Mouse (Mus musculus) midbrain, embryonic 11.5 days (tissue): ENCODE results near the gene Sec22c. TPM values are rescaled to one million over a fixed set of nuclear protein-coding genes. Genes with fewer than 3 reads are reported as not detected.

Experiments used
- ATAC-seq: fragments of 200-750 bp; cut with Nextera tagmentation; 2 replicates; pipeline ENCODE4 v1.8.0; 2017; ENCODE audit warnings: moderate TSS enrichment, moderate library complexity; ENCODE audit not compliant: low FRiP score
- DNase-seq: peaks from one replicate; pipeline ENCODE4 v3.0.0; 2015; ENCODE audit warnings: low spot score; ENCODE audit errors: missing footprints
- H3K27ac ChIP-seq: fragments of 300-500 bp; sonication (generic); 2 replicates; pipeline ENCODE4 v1.5.1; 2014; ENCODE audit warnings: low read depth, low read length
- H3K27me3 ChIP-seq: fragments of 300-500 bp; sonication (generic); 2 replicates; pipeline ENCODE4 v1.6.1; 2014; ENCODE audit warnings: mild to moderate bottlenecking, low read length, moderate library complexity, mixed read lengths; ENCODE audit not compliant: control insufficient read depth, insufficient read depth
- H3K36me3 ChIP-seq: fragments of 300-500 bp; sonication (generic); 2 replicates; pipeline ENCODE4 v1.6.1; 2014; ENCODE audit warnings: mild to moderate bottlenecking, low read length, moderate library complexity, mixed read lengths; ENCODE audit not compliant: control insufficient read depth, insufficient read depth
- H3K4me1 ChIP-seq: fragments of 300-500 bp; sonication (generic); 2 replicates; pipeline ENCODE4 v1.6.1; 2014; ENCODE audit warnings: low read length; ENCODE audit not compliant: control insufficient read depth, insufficient read depth
- H3K4me2 ChIP-seq: fragments of 300-500 bp; sonication (generic); 2 replicates; pipeline ENCODE4 v1.6.1; 2014; ENCODE audit warnings: mild to moderate bottlenecking, moderate library complexity
- H3K4me3 ChIP-seq: fragments of 300-500 bp; sonication (generic); 2 replicates; pipeline ENCODE4 v1.5.1; 2014; ENCODE audit warnings: low read depth, low read length
- H3K9ac ChIP-seq: fragments of 300-500 bp; sonication (generic); 2 replicates; pipeline ENCODE4 v1.6.1; 2014; ENCODE audit warnings: low read length
- H3K9me3 ChIP-seq: fragments of 300-500 bp; sonication (generic); 2 replicates; pipeline ENCODE4 v1.6.1; 2016; ENCODE audit warnings: low read length; ENCODE audit not compliant: control insufficient read depth
- WGBS: fragments of 180-500 bp; shearing (Covaris S2); extraction: QIAGEN DNeasy Blood & Tissue Kit; methylation state at CpG from one replicate; pipeline ENCODE4 v1.1.7; 2014; 5-methylcytosine and 5-hydroxymethylcytosine counted together
- polyA plus RNA-seq: library from polyadenylated mRNA; unstranded; fragments of >200 nt; fragmentation: Nextera tagmentation; extraction: Ambion mirVana; gene quantifications from 2 replicates; pipeline ENCODE4 v1.2.1, GENCODE M21; 2014

Sec22c gene
- polyA plus RNA-seq, result 16.9 and 18.2 TPM in 2 replicates

DNA sequence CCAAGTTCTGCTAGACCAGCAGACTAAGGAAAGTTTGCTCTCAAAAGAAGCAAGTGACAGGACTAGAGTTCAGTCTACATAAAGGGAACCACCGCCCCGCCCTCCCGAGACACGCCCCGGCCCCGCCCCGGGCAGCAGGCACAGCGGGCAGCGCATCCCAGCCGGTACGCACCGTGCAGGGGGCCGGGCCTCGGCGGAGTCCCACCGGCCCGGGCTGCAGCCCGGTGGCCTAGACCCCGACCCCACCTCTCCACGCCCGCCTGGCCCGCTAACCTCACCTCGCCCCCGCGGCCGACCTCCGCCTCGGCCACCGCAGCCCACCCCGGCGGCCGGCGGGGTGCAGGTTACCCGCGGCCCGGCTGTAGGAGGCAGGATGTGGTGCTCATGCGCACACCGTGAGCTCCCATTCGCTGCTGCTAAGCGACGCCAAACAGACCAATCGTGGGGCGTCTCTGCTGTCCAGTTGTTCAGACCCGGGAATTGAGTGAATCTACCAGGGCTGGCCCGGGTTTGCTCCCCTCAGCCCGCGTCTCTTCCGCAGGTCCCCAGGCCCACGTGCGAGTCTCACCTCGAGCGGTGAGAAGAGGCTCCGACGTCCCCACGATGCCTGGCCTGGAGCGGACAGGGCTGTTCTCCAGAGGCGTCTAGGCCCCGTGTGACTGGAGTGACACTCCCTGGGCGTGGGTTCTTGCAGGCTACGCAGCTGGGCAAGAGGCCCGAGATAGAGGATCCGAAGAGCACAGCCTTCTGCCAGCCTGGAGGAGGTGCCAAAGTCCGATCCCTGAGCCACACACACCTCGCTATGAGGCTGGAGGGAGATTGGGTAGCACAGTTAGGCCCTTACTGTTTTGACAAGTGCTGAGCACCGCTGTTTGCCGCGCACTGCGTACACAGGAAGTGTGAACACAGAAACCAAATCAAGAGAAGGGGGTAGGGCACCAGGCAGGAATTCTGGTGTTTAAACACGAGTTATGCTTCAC, at the start of gene Sec22c:
Gene Sec22c, minus strand, starts transcription at position 845 of the 980 bp plus-strand sequence.
- Histone ChIP-seq H3K4me1 (peaks cover 11% of the 10 kb centered on the region), H3K36me3 (no peaks in the 10 kb centered on the region), H3K9ac (peak within 1 kb of the TSS; percentile 83), H3K27me3 (no peaks in the 10 kb centered on the region), H3K4me2 (peak within 1 kb of the TSS; percentile 77), H3K9me3 (no peaks in the 10 kb centered on the region), H3K4me3 (peak within 1 kb of the TSS; percentile 85), H3K27ac (no peak within 1 kb of the TSS; the same call in 1 of the 2 replicates)
- ATAC-seq (peak; percentile 98), DNase-seq (peak; percentile 99)
- WGBS, result 1% methylated on average over 68 of the region's 69 CpGs

DNA sequence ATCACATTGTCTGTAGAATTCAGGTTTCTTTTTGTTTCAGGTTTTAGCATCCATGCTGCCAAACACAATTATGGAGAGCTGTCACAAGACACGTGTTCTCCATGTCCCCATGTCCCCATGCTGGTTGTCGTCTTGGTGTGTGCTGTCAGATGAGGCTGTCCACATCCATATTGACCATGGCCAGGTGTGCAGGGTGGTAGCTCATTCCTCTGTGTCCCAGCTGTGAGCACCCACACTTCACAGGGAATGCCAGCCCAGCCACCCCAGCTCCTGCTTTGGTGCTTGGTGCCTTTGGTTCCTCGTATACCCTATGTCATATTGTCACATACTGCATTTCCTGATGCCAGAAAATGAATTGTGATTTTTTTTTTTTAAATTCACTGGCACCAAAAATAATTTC, 49.3 kb upstream of the Sec22c start:
- no peak overlapping the region for H3K4me2 ChIP-seq
- H3K27ac ChIP-seq, result no peak overlapping the region
- peaks cover 30% of the 10 kb centered on the region for H3K36me3 ChIP-seq
- 91% methylated on average over 3 of the region's 3 CpGs for WGBS
- no peak overlapping the region for H3K9ac ChIP-seq
- no peak for ATAC-seq
- peaks cover 11% of the 10 kb centered on the region for H3K4me1 ChIP-seq
- no peak for DNase-seq
- H3K9me3 ChIP-seq, result no peaks in the 10 kb centered on the region
- no peak overlapping the region for H3K4me3 ChIP-seq
- H3K27me3 ChIP-seq, result no peaks in the 10 kb centered on the region

DNA sequence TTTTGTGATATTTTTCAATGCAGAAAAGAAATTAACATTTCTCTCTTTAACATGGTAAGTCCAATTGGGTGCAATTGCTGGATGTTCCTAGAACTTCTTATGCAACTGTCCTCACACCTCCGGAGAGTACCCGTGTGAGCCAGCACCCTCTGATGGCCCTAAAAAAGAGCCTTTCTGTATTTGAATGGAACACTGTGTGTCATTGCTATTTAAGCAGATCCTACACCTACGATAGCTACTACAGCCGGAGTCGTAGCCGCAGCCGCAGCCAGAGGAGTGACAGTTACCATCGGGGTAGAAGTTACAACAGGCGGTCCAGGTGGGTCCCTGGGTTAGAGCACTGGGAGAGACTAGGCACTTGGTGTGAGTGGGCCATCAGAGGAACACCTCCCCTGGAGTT, 47.5 kb upstream of the Sec22c start:
- Histone ChIP-seq H3K36me3 (peaks cover 41% of the 10 kb centered on the region), H3K4me1 (no peaks in the 10 kb centered on the region), H3K27me3 (no peaks in the 10 kb centered on the region), H3K9ac (no peak overlapping the region), H3K4me2 (no peak overlapping the region), H3K9me3 (no peaks in the 10 kb centered on the region), H3K27ac (no peak overlapping the region), H3K4me3 (no peak overlapping the region)
- WGBS, result 97% methylated on average over 9 of the region's 9 CpGs
- ATAC-seq (no peak), DNase-seq (no peak)

DNA sequence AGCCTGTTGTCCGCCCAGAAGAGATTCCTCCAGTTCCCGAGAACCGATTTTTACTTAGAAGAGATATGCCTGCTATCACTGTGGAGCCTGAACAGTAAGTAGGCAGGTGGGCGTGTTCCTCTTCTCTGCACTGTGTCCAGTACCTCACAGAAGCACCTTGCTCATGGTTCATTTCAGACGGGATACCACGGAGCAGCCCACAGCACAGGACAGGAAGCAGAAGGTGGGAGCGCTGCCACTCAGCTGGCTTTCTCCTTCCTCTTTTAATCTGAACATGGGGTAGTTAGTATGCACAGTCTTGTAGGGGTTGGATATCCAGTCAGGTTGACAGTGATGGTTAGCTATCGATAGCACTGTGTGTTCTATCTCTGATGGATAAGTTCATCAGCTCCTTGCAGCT, 38.8 kb upstream of the Sec22c start:
- no peaks in the 10 kb centered on the region for H3K4me1 ChIP-seq
- no peak overlapping the region for H3K4me3 ChIP-seq
- no peak overlapping the region for H3K27ac ChIP-seq
- no peak overlapping the region for H3K9ac ChIP-seq
- DNase-seq (no peak), ATAC-seq (no peak)
- H3K27me3 ChIP-seq, result no peaks in the 10 kb centered on the region
- H3K9me3 ChIP-seq, result no peaks in the 10 kb centered on the region
- H3K36me3 ChIP-seq, result peaks cover 28% of the 10 kb centered on the region
- WGBS, result 94% methylated on average over 8 of the region's 8 CpGs
- H3K4me2 ChIP-seq, result no peak overlapping the region

DNA sequence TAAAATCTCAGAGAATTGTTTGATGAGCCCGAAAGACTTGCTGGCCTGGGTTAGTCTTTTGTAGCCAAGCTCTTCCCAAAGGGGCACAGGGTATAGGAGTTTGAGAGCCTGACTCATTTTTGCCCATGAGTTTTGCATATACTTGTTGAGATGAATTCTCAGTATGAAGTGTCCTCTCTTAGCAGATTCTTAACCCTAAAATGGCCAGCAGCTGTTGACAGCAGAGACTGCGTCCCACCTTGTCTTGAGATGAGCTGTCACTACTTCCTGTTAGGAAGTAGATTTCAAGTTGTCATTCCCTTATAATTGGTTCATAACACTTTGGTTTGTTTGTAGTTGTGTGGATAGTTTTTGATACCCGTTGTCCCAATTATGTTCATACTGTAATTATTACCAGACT, 35.9 kb upstream of the Sec22c start:
- ATAC-seq (no peak), DNase-seq (no peak)
- 92% methylated on average over 3 of the region's 3 CpGs for WGBS
- no peak overlapping the region for H3K27ac ChIP-seq
- H3K4me3 ChIP-seq, result no peak overlapping the region
- H3K9me3 ChIP-seq, result no peaks in the 10 kb centered on the region
- H3K27me3 ChIP-seq, result no peaks in the 10 kb centered on the region
- H3K4me1 ChIP-seq, result no peaks in the 10 kb centered on the region
- H3K36me3 ChIP-seq, result peaks cover 8% of the 10 kb centered on the region; the same call in 1 of the 2 replicates
- H3K9ac ChIP-seq, result no peak overlapping the region
- H3K4me2 ChIP-seq, result no peak overlapping the region

DNA sequence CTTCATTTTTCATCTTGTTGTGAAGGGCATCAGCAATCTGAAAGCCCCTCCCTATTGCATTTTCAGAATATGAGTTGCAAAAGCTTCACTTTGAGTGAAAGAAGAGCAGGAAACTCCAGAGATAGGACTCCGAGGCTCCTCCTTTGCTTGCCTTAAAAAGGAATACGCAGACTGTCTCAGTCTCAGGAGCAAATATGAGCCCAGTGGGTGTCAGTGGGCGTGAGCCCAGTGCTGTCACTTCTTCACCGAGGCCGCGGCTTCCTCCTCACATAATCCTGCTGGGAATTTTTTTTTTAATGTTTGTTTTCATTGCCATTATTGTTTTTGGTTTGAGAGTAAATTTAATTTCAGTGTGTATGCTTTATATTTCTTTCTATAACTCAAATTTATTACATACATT, 35.2 kb upstream of the Sec22c start:
- H3K4me2 ChIP-seq, result no peak overlapping the region
- peaks cover 8% of the 10 kb centered on the region; the same call in 1 of the 2 replicates for H3K36me3 ChIP-seq
- ATAC-seq (no peak), DNase-seq (no peak)
- no peak overlapping the region for H3K4me3 ChIP-seq
- H3K9me3 ChIP-seq, result no peaks in the 10 kb centered on the region
- no peaks in the 10 kb centered on the region for H3K27me3 ChIP-seq
- H3K27ac ChIP-seq, result no peak overlapping the region
- 90% methylated on average over 6 of the region's 6 CpGs for WGBS
- H3K4me1 ChIP-seq, result no peaks in the 10 kb centered on the region
- no peak overlapping the region for H3K9ac ChIP-seq

DNA sequence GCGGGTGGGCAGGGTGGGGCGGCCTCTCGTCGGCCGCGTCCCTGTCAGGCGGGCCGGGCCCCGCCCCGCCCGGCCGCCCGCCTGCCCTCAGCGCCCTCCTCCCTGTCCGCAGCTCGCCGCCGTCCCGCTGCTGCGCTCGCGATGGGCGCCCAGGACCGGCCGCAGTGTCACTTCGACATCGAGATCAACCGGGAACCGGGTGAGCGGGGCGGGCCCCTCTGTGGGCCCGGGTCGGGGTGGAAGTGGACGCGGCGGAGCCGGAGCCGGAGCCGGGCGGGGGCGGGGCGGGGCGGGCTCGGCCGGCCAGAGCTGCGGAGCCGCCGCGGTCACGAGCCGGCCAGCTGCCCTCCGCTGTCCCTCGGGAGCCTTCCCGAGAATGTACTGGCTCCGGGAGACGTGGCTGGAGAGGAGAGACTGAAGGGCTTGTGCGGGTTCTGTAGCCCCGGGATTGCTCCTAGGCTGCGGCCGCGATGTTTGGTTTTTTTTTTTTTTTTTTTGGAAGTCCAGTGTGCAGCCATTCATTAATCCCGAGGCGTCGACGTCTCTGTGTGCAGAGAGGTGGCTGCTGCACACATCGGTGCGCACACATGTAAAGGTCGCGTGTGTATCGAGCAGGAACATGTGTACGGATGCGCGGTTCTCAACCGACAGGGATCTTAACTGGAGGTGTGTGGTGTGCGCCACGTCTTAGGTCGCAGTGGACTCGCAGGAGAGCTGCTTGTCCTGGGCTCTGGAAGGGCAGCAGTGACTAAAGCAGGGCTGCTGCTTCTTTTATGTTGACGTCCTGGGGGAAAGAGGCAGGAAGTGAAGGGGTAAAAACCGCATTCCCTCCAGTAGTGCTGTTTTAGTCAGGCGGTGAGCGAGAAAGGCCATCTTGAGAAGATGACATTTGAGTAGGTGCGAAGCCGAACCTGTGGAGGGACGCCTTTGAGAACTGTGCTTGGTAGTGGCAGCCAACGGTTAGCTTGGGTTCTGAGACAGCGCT, 14.3 kb upstream of the Sec22c start:
- Histone ChIP-seq H3K4me1 (peaks cover 7% of the 10 kb centered on the region), H3K27ac (peak overlapping the region; percentile 89), H3K9ac (peak overlapping the region; percentile 92), H3K4me2 (peak overlapping the region; percentile 95), H3K27me3 (no peaks in the 10 kb centered on the region), H3K9me3 (no peaks in the 10 kb centered on the region), H3K4me3 (peak overlapping the region; percentile 95), H3K36me3 (no peaks in the 10 kb centered on the region)
- peak; percentile 95 for DNase-seq
- under 1% methylated on average over 67 of the region's 87 CpGs for WGBS
- peak; percentile 83 for ATAC-seq

DNA sequence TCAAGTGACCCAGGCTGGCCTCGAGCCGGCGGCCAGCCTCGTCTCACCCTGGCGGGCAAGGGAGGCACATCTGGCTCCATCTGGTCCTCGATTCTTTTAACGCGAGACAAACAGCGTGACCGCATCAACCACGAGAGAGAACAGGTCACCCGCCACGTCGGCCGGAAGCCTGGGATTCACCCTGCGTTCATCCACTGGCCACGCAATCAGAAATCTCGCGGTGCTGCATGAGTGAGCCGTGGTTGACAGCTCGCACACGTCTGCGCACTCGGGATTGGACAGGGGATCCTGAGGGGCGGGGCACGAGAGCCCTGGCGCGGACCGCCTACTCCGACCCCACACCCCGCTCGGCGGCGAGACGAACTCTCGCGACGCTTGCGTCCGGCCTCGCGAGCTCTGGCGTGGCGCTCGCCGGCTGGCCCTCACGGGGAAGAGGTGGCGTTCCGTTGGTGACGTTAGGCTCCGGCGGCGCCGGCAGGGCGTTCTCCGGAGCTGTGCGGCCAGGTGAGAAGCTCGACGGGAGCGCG, 13.6 kb upstream of the Sec22c start, which contains the start of gene Nktr:
Gene Nktr, plus strand, starts transcription at position 378 of the 527 bp plus-strand sequence.
- Histone ChIP-seq H3K4me3 (peak within 1 kb of the TSS; percentile 95), H3K27me3 (no peaks in the 10 kb centered on the region), H3K4me1 (peaks cover 7% of the 10 kb centered on the region), H3K9me3 (no peaks in the 10 kb centered on the region), H3K27ac (peak within 1 kb of the TSS; percentile 89), H3K36me3 (no peaks in the 10 kb centered on the region), H3K4me2 (peak within 1 kb of the TSS; percentile 95), H3K9ac (peak within 1 kb of the TSS; percentile 92)
- under 1% methylated on average over 47 of the region's 61 CpGs for WGBS
- ATAC-seq, result peak; percentile 99
- DNase-seq, result peak; percentile 98
